Mouse (Mus musculus) myocyte (in vitro differentiated cells): ENCODE data around the gene Gpr176. TPM values are rescaled to one million over a fixed set of nuclear protein-coding genes. Genes with fewer than 3 reads are reported as not detected.
A peak's percentile ranks its signal among the peaks of the same experiment; 100 is the strongest.

Source experiments
- H3K27me3 ChIP-seq: one replicate; pipeline ENCODE4 v1.6.1; 2011; ENCODE audit not compliant: control insufficient read depth, insufficient read depth, insufficient read length
- H3K36me3 ChIP-seq: one replicate; pipeline ENCODE4 v1.6.1; 2011; ENCODE audit not compliant: control insufficient read depth, insufficient read depth
- H3K4me2 ChIP-seq: one replicate; pipeline ENCODE4 v1.6.1; 2011; ENCODE audit warnings: low read depth, control low read depth
- H3K4me3 ChIP-seq: one replicate; pipeline ENCODE4 v1.5.1; 2011; ENCODE audit warnings: mild to moderate bottlenecking, control low read depth, moderate library complexity
- H3K79me2 ChIP-seq: one replicate; pipeline ENCODE4 v1.6.1; 2011; ENCODE audit not compliant: control insufficient read depth, insufficient read depth
- H3ac ChIP-seq: one replicate; pipeline ENCODE4 v1.6.1; 2011; ENCODE audit not compliant: control insufficient read depth, insufficient read length
- CEBPB ChIP-seq: IDR thresholded peaks from 2 replicates; pipeline ENCODE4 v1.6.1; 2011; ENCODE audit warnings: mild to moderate bottlenecking, moderate library complexity; ENCODE audit not compliant: poor library complexity, insufficient read depth, severe bottlenecking
- E2F4 ChIP-seq: IDR thresholded peaks from one replicate; pipeline ENCODE4 v1.6.1; 2011; ENCODE audit warnings: mild to moderate bottlenecking, control low read depth, moderate library complexity; ENCODE audit not compliant: insufficient read depth
- MAX ChIP-seq: IDR thresholded peaks from one replicate; pipeline ENCODE4 v1.6.1; 2011; ENCODE audit warnings: low read depth, mild to moderate bottlenecking, control low read depth
- MYOD1 ChIP-seq, 3 experiments: IDR thresholded peaks; one replicate each; pipeline ENCODE4 v1.6.1; 2011; ENCODE audit warnings: control low read depth in 2 of 3, low read depth in 2 of 3, mild to moderate bottlenecking in 2 of 3, moderate library complexity in 1 of 3; ENCODE audit not compliant: insufficient read length in 2 of 3, control insufficient read depth in 1 of 3
- MYOG ChIP-seq, 3 experiments: IDR thresholded peaks; one replicate each; pipeline ENCODE4 v1.6.1; 2011; ENCODE audit warnings: control low read depth in 2 of 3, low read depth in 2 of 3, mild to moderate bottlenecking in 2 of 3; ENCODE audit not compliant: insufficient read length in 2 of 3, control insufficient read depth in 1 of 3, insufficient read depth in 1 of 3
- POLR2A ChIP-seq: IDR thresholded peaks from one replicate; pipeline ENCODE4 v1.6.1; 2011; ENCODE audit warnings: low read depth, mild to moderate bottlenecking, control low read depth, moderate library complexity; ENCODE audit not compliant: insufficient read length
- POLR2AphosphoS2 ChIP-seq: IDR thresholded peaks from one replicate; pipeline ENCODE4 v1.6.1; 2011; ENCODE audit warnings: low read depth, control low read depth; ENCODE audit not compliant: insufficient read length
- REST ChIP-seq: IDR thresholded peaks from one replicate; pipeline ENCODE4 v1.6.1; 2011; ENCODE audit warnings: mild to moderate bottlenecking, control low read depth, moderate library complexity; ENCODE audit not compliant: insufficient read depth, insufficient read length
- SRF ChIP-seq: IDR thresholded peaks from one replicate; pipeline ENCODE4 v1.6.1; 2011; ENCODE audit warnings: low read depth; ENCODE audit not compliant: control insufficient read depth, insufficient read length
- TCF12 ChIP-seq: IDR thresholded peaks from one replicate; pipeline ENCODE4 v1.6.1; 2011; ENCODE audit warnings: mild to moderate bottlenecking, control low read depth; ENCODE audit not compliant: poor library complexity, insufficient read depth, severe bottlenecking
- TCF3 ChIP-seq: IDR thresholded peaks from one replicate; pipeline ENCODE4 v1.6.1; 2011; ENCODE audit warnings: low read depth, control low read depth; ENCODE audit not compliant: insufficient read length
- USF1 ChIP-seq: IDR thresholded peaks from one replicate; pipeline ENCODE4 v1.6.1; 2011; ENCODE audit warnings: low read depth, mild to moderate bottlenecking, control low read depth, moderate library complexity
- polyA plus RNA-seq: library from polyadenylated mRNA; unstranded; fragments of >200 nt; fragmentation: generic; extraction: Trizol; gene quantifications from one replicate; pipeline ENCODE4 v1.2.1, GENCODE M21; 2012; ENCODE audit warnings: missing spikeins

Gpr176 gene
- polyA plus RNA-seq, 1 experiment: 1.5 TPM

DNA sequence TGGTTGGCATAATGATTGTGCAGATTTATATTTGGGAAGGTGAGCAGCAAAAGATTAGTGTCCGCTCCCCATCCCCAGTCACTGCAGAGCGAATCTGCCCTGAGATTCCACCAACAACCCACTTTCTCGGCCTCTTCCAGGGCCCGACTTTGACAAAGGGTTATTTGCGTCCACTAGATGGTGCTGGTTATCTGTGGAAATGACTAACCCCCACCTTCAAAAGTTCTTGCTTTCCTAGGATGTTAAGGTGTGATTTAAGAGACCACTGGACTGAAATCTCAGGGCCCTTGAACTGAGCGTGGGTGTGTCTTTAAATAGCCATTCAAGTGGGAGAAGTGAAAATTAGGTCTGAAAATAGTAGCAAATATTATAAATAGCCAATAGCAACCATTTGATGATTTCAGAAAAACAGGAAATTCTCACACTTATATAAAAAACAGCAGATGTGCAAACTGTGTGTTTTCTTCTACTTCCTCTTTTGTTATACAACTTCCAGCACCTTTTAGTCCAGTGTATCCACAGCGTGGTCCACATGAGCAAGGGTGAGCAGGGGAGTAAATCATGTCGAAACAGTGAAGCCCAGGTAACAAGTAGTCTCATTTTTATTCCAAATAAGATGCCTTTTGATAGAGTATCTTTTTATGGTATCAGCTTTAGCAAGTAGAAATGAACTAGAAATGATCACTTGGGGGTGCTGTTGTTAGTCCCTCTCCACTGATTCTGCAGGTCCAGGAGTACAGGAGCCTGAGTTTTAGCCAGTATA, 109.9 kb downstream of the Gpr176 start:
- H3K4me3 ChIP-seq: no peak overlapping the region
- no peaks in the 10 kb centered on the region for H3K36me3 ChIP-seq
- no peak for TF ChIP-seq E2F4
- TF ChIP-seq MYOD1 (IDR thresholded peaks at IDR 0.05; ENCODE audit: control insufficient read depth in 1 of 3, insufficient read length in 2 of 3, low read depth in 2 of 3): no peak
- TF ChIP-seq MAX: no peak
- no peak for TF ChIP-seq CEBPB
- no peak for TF ChIP-seq TCF12
- no peak for TF ChIP-seq REST
- TF ChIP-seq TCF3: no peak
- no peak for TF ChIP-seq POLR2A
- TF ChIP-seq MYOG (IDR thresholded peaks at IDR 0.05; ENCODE audit: control insufficient read depth in 1 of 3, insufficient read depth in 1 of 3, insufficient read length in 2 of 3, low read depth in 2 of 3): no peak
- no peak for TF ChIP-seq SRF
- no peak for TF ChIP-seq USF1
- TF ChIP-seq POLR2AphosphoS2: no peak
- no peaks in the 10 kb centered on the region for H3K79me2 ChIP-seq
- no peaks in the 10 kb centered on the region for H3K27me3 ChIP-seq
- no peak overlapping the region for H3ac ChIP-seq
- peak overlapping the region; percentile 27 for H3K4me2 ChIP-seq

DNA sequence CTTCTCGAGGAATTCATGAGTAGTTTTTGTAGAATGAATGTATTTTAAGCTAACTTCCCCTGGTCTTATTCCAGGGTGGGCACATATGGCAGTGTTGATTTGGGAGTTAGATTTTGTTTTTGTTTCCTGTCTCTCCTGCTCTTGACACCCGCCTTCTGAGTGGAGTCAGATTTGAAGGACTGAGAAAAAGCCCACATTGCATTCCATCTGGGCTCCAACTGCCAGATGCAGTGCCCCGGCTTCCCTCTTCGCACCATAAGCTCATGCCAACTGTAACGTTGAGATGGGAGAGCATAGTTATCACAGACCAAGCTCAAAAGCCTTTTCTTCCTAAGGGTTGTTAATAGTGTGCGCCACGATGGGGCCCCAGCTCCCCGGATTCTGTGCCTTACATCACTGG, 110.5 kb downstream of the Gpr176 start:
- TF ChIP-seq CEBPB: no peak
- TF ChIP-seq TCF3: no peak
- no peak for TF ChIP-seq REST
- TF ChIP-seq POLR2A: no peak
- no peak for TF ChIP-seq TCF12
- no peak for TF ChIP-seq USF1
- TF ChIP-seq POLR2AphosphoS2: no peak
- no peak for TF ChIP-seq MYOG (IDR thresholded peaks at IDR 0.05; ENCODE audit: control insufficient read depth in 1 of 3, insufficient read depth in 1 of 3, insufficient read length in 2 of 3, low read depth in 2 of 3)
- TF ChIP-seq MAX: no peak
- TF ChIP-seq E2F4: no peak

DNA sequence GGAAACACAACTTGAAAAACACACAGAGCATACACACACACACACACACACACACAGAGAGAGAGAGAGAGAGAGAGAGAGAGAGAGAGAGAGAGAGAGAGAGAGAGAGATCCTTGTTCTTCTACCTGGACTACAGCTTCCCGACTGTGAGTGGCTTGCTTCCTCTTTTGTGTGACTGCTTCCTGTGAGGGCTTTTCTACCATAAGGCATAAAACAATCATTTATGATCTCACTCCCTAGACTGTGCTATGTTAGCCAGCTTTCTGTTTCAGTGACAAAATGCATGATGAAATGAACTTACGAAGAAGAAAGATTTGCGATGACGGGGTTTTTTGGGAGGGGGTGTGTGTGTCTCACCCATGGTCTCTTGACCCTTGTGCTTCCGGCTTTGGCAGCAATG, 113.5 kb downstream of the Gpr176 start:
- no peak overlapping the region for H3ac ChIP-seq
- H3K36me3 ChIP-seq: no peaks in the 10 kb centered on the region
- H3K4me3 ChIP-seq: no peak overlapping the region
- no peaks in the 10 kb centered on the region for H3K27me3 ChIP-seq
- no peaks in the 10 kb centered on the region for H3K79me2 ChIP-seq
- H3K4me2 ChIP-seq: no peak overlapping the region
- TF ChIP-seq USF1: no peak
- TF ChIP-seq SRF: no peak
- no peak for TF ChIP-seq MAX
- TF ChIP-seq MYOG (IDR thresholded peaks at IDR 0.05; ENCODE audit: control insufficient read depth in 1 of 3, insufficient read depth in 1 of 3, insufficient read length in 2 of 3, low read depth in 2 of 3): no peak
- TF ChIP-seq POLR2A: no peak
- TF ChIP-seq MYOD1 (IDR thresholded peaks at IDR 0.05; ENCODE audit: control insufficient read depth in 1 of 3, insufficient read length in 2 of 3, low read depth in 2 of 3): no peak
- no peak for TF ChIP-seq CEBPB
- no peak for TF ChIP-seq TCF12
- no peak for TF ChIP-seq REST
- TF ChIP-seq POLR2AphosphoS2: no peak
- no peak for TF ChIP-seq TCF3
- no peak for TF ChIP-seq E2F4

More for the DNA sequence above, 110.5 kb downstream of the Gpr176 start:
- Histone ChIP-seq H3K27me3 (no peaks in the 10 kb centered on the region), H3K4me3 (no peak overlapping the region), H3K36me3 (no peaks in the 10 kb centered on the region), H3ac (no peak overlapping the region), H3K4me2 (peak overlapping the region; percentile 27), H3K79me2 (no peaks in the 10 kb centered on the region)

DNA sequence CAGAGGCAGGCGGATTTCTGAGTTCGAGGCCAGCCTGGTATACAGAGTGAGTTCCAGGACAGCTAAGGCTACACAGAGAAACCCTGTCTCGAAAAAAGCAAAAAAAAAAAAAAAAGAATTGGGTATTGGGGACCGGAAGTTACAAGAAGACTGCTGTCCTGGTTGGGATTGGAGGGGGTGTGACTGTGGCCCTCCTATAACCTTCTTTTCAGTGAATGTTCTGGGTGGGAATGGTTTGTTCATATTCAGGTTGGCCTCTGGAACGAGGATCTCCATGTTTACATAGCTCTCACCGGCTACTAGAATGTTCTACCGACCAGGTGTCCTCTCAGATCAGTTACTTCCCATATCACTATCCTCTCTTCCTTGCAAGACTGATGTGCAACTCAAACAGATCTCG, 116.1 kb downstream of the Gpr176 start:
- H3K4me3 ChIP-seq: peak overlapping the region; percentile 29

More for the DNA sequence above, 116.1 kb downstream of the Gpr176 start:
- H3K36me3 ChIP-seq: no peaks in the 10 kb centered on the region
- no peaks in the 10 kb centered on the region for H3K79me2 ChIP-seq
- H3K27me3 ChIP-seq: no peaks in the 10 kb centered on the region
- TF ChIP-seq SRF (no peak), TCF3 (no peak), E2F4 (no peak), TCF12 (no peak), MYOG (IDR thresholded peaks at IDR 0.05; ENCODE audit: control insufficient read depth in 1 of 3, insufficient read depth in 1 of 3, insufficient read length in 2 of 3, low read depth in 2 of 3) (no peak), REST (no peak), MAX (no peak), USF1 (no peak), POLR2A (no peak), POLR2AphosphoS2 (no peak), CEBPB (no peak), MYOD1 (IDR thresholded peaks at IDR 0.05; ENCODE audit: control insufficient read depth in 1 of 3, insufficient read length in 2 of 3, low read depth in 2 of 3) (no peak)
- H3K4me2 ChIP-seq: peak overlapping the region; percentile 80
- H3ac ChIP-seq: no peak overlapping the region
